23 mouse cellular contexts compared by ENCODE assay signal in the genomic region with DNA sequence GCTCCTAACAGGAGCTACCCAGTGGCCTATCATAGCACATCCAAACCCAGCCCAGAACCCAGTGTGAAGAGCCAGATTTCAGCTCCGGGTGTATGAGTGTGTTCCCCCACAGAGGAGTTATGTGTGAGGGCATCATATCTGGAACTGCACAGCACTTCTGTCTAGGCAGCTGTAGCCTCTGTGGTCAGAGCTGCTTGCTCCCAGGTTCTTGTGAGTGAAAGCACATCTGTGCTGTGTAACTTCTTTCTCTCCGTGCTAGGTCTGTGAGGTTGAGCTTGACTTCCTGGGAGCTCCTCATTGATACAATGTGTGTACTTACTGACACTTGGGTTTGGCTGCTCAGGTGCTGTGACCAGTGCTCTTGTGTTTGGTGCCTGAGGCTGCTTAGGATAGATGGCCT. TPM values are rescaled to one million over a fixed set of nuclear protein-coding genes. Genes with fewer than 3 reads are reported as not detected.
"Had no signal": no experiment of that assay in that cellular context is flagged by ENCODE, and none has a peak within 500 bp of the region (broad histone marks: within the 10 kb centered on the region; RNA-seq: fewer than 3 reads in every experiment).

No protein-coding gene starts in this region.

- H3K36me3 ChIP-seq: limb, embryonic 15.5 days; liver, embryonic 12.5 days; midbrain, embryonic 10.5 days; midbrain, embryonic 15.5 days; neural tube, embryonic 13.5 days had no signal

- H3K27ac ChIP-seq: limb, embryonic 15.5 days; liver, embryonic 12.5 days; midbrain, embryonic 10.5 days; midbrain, embryonic 15.5 days; neural tube, embryonic 13.5 days had no signal

- H3K4me3 ChIP-seq: limb, embryonic 15.5 days; liver, embryonic 12.5 days; midbrain, embryonic 10.5 days; midbrain, embryonic 15.5 days; neural tube, embryonic 13.5 days had no signal

- H3K9me3 ChIP-seq: limb, embryonic 15.5 days; liver, embryonic 12.5 days; midbrain, embryonic 10.5 days; midbrain, embryonic 15.5 days; neural tube, embryonic 13.5 days had no signal

- H3K9ac ChIP-seq: limb, embryonic 15.5 days; liver, embryonic 12.5 days; lung, embryonic 14.5 days; midbrain, embryonic 15.5 days; neural tube, embryonic 13.5 days had no signal

- ATAC-seq: liver, embryonic 12.5 days; midbrain, embryonic 15.5 days had no signal

- H3K4me2 ChIP-seq: limb, embryonic 15.5 days; liver, embryonic 12.5 days; lung, embryonic 14.5 days; midbrain, embryonic 15.5 days; neural tube, embryonic 13.5 days had no signal

- H3K4me1 ChIP-seq: limb, embryonic 15.5 days; midbrain, embryonic 10.5 days; midbrain, embryonic 15.5 days; neural tube, embryonic 13.5 days had no signal

- H3K27me3 ChIP-seq: limb, embryonic 15.5 days; liver, embryonic 12.5 days; midbrain, embryonic 15.5 days; neural tube, embryonic 13.5 days had no signal

- DNase-seq: kidney, adult 11 months; kidney, adult 9 months; kidney, postnatal 10 days; kidney, postnatal 4 days; lung, embryonic 14.5 days; lung, postnatal 10 days; lung, postnatal 4 days; right cerebral cortex, postnatal 14 days had no signal

RNA-seq across cellular contexts. Expression of a gene that starts 12.9 kb away (rescaled TPM):
- total RNA-seq: layer of hippocampus, adult 8-10 months; layer of hippocampus, postnatal 14 days; left cerebral cortex, adult 8-10 months; left cerebral cortex, postnatal 25 days; megakaryocyte, adult 5-6 weeks; monocyte, adult 5-6 weeks had no signal
- polyA plus RNA-seq: intestine, embryonic 14.5 days; limb, embryonic 11.5 days; limb, embryonic 15.5 days; liver, embryonic 12.5 days; liver, embryonic 16.5 days; lung, embryonic 14.5 days; midbrain, embryonic 10.5 days; midbrain, embryonic 15.5 days; neural tube, embryonic 13.5 days; urinary bladder, adult 2 months had no signal

RNA-seq across cellular contexts. Expression of a gene that starts 19.8 kb away (rescaled TPM):
- total RNA-seq: left cerebral cortex, postnatal 25 days; megakaryocyte, adult 5-6 weeks; monocyte, adult 5-6 weeks had no signal
- polyA plus RNA-seq: intestine, embryonic 14.5 days; limb, embryonic 11.5 days; limb, embryonic 15.5 days; liver, embryonic 12.5 days; liver, embryonic 16.5 days; lung, embryonic 14.5 days; midbrain, embryonic 10.5 days; midbrain, embryonic 15.5 days; neural tube, embryonic 13.5 days; urinary bladder, adult 2 months had no signal

RNA-seq across cellular contexts. Expression of a gene that starts 25.2 kb away (rescaled TPM):
- total RNA-seq: left cerebral cortex, postnatal 25 days had no signal
- polyA plus RNA-seq: intestine, embryonic 14.5 days; limb, embryonic 11.5 days; limb, embryonic 15.5 days; liver, embryonic 12.5 days; lung, embryonic 14.5 days; midbrain, embryonic 10.5 days; midbrain, embryonic 15.5 days; neural tube, embryonic 13.5 days had no signal

RNA-seq across cellular contexts. Expression of a gene that starts 28.3 kb away (rescaled TPM):
- total RNA-seq: layer of hippocampus, adult 8-10 months; layer of hippocampus, postnatal 14 days; left cerebral cortex, adult 8-10 months; left cerebral cortex, postnatal 25 days; megakaryocyte, adult 5-6 weeks; monocyte, adult 5-6 weeks had no signal
- polyA plus RNA-seq: intestine, embryonic 14.5 days; limb, embryonic 11.5 days; limb, embryonic 15.5 days; liver, embryonic 12.5 days; liver, embryonic 16.5 days; lung, embryonic 14.5 days; midbrain, embryonic 10.5 days; midbrain, embryonic 15.5 days; neural tube, embryonic 13.5 days; urinary bladder, adult 2 months had no signal

RNA-seq across cellular contexts. Expression of a gene that starts 38.2 kb away (rescaled TPM):
- total RNA-seq: megakaryocyte, adult 5-6 weeks; monocyte, adult 5-6 weeks had no signal
- polyA plus RNA-seq: limb, embryonic 11.5 days; liver, embryonic 12.5 days; liver, embryonic 16.5 days had no signal
